Mouse (Mus musculus) A20 (cell line): ENCODE results near the gene Ptgdr2.
A peak's percentile ranks its signal among the peaks of the same experiment; 100 is the strongest.

Source experiments
- DNase-seq: peaks from one replicate; pipeline ENCODE4 v3.0.0-alpha.2; 2011; ENCODE audit warnings: low read depth, low spot score

Gene Ptgdr2

GRCm38 (mm10) chr19:10975187-10975586 is 38.2 kb downstream of the Ptgdr2 start:
- DNase-seq: no peak

DNA sequence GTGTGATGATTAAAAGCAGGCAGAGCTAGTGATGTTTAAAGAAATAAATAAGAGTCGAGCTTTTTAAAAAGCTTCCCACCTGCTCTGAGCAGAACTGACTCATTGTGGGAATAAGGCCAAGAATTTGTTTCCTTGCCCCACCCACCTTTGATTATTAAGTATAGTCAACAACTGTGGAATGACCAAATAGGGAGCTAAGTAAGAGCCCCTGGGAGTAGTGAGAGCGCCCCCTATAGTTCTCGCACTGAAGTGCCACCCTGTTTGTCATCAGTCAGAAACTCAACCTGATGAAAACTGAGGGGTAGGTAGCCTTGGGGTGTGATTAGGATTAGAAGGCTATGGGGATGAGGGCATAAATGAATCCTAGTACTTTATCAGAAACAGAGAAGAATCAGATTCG is 39.4 kb downstream of the Ptgdr2 start:
- peak; percentile 62 for DNase-seq

DNA sequence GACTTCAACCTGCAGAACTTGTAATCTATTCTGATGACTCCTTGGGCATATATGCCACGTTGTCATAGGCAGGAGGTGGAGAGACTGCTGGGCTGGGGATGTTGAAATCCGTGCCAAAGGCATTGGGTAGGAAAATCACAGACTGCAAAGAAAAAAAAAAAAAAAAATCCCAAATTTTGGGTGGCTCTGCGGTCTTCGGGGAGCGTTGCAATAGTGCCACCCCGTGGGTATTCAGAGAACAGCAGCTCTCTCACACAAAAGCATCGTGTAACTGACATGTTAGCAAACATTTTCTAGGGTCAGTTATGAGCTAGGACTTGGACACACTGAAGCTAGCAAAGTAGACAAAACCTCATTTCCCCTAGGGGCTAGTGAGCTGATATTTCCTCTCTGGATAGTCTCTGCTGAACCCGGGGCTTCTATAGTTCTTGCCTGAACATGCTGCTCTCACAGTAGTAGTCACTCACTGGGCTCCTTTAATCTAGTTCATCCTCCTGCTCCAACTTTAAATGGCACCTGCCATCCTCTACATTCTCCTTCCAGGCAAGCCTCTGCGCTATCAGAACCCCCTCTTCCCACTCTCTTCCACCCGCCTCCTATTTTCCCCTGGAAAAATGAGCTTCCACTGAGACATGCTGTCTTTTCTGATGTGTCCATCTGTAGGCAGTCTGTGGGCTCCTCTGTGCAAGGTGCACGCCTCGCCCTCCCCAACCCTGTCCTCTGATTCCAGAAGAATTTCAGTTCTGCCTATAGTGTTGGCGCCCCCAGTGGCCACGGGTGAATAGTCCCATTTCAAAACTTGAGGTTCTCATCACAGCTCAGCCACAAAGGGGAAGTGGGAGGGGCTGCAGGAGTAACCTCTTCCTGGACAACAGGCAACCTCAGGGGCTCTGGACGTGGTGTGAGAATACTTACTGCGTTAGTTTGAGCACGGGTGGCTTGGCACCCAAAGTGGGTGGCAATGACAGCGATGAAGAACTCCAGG is 42.5 kb downstream of the Ptgdr2 start:
- peak; percentile 90 for DNase-seq

DNA sequence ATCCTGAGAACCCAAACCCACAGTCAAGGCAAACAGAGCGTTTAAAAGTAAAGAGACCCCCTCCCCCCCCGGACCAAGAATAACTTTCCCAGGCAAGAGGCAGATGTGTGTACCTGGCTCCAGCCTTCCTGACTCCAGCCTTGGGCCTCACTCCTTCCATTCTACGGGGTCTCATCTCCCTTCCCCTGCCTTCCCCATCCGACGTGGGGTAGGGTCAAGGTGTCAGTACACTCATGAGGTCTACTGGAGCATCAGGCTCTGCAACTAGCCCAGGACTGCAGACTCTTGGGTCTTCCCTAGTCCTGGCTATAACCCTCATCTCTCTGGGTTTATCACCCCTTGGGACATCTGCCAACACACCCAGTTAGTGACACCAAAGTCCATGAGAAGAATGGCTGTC is 43.2 kb downstream of the Ptgdr2 start:
- DNase-seq: no peak

DNA sequence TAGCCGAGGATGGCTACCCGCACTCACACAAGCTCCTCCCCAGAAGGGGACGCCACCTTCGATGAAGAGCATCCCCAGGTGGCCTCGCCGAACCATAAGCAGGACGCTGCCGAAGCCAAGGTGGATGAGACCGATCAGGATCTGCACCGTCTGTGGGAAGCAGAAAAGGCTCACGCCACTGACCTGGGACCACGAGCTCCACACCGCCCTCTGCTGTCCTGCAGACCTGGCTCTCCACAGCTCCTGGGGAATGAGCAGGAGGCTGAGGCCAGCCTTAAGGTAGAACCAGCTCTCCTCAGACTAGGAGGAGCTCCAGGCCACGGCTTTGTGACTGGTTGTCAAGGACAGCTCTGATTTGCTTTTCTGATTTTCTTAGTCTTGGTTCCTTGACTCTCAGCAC is 46.2 kb downstream of the Ptgdr2 start:
- DNase-seq: peak; percentile 39

DNA sequence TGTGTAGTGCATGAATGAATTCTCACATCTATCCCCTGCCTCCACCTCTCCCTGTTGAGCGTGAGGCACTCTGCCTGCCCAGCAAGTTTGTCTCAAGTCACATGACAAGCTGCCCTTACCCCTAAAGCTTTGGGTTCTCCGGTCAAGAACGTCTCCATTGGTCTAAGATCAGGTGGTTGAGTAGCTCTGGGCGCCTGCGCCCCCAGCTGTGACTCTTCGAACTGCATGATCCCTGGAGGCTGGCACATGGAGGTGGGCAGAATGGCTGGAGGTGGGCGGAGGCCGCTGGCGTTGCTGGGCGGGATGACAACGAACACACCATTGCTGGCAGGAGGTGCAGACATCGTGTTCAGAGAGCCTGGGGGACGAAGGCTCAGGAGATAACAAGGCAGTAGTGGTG is 47.6 kb downstream of the Ptgdr2 start:
- no peak for DNase-seq

- no peak for DNase-seq
Observed at GRCm38 (mm10) chr19:10985889-10986288, 48.9 kb downstream of the Ptgdr2 start.

DNA sequence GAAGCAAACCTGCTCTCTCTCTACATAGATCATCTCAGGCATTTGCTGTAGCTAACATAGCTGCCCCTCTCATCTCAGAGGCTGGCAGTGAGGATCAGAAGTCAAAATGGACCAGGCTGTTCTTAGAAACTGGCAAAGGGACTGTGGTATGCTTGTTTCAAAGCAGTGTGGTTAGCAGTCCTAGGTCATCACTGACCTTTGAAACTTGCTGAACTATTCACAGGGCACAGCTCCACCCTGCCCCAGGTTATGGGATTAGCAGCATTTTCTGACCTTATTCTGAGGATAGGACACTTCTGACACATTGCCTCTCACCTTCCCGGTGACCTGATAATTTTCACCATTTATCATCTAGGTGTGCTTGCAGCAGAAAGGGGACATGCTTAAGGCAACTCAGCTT is 51.6 kb downstream of the Ptgdr2 start:
- no peak for DNase-seq

DNA sequence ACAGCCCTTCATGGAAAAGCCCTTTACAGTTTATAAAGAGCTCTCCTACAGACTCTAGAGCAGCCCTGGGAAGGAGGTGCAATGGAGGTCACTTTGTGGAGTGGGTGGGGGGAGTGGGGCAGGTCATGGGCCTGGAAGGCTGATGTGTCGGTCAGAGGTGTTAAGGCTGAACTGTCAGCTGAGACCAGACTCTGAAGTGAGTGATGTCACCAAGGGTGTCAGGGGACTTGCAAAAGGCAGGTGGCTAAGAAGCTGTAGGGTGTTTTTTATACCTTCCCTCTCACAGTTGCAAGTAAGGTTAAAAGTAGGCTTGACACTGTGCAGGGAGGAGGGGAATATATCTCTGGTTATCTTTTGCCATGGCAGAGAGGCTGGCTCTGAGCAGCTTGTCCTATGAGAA is 53.8 kb downstream of the Ptgdr2 start:
- DNase-seq: no peak

DNA sequence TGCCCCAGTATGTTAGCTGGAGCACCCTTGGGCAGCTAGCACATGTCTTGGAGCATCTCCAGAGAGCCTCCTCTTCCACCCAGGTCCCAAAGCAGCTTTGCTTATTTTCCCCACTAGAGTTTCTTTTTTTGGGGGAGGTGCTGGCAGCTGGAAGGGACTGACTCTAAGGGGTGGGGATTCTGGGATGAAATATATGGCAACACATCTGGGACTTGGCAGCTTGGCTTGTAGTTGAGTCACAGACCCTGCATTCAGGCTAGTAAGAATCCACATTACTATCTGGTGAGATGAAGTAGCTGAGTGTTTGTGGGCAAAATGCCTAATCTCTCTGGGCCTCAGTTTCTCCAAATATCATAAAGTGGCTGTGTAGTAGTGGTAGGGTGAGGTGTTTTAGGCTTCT is 55.0 kb downstream of the Ptgdr2 start:
- no peak for DNase-seq
